Mouse (Mus musculus) layer of hippocampus, postnatal 10 days (tissue): Measurements from ENCODE around the gene Il22. TPM values are rescaled to one million over a fixed set of nuclear protein-coding genes. Genes with fewer than 3 reads are reported as not detected.
A peak's percentile ranks its signal among the peaks of the same experiment; 100 is the strongest.
"Not testable (repeated sequence)": the region's sequence is repeated elsewhere in the genome, so short reads cannot be mapped to it uniquely, and the experiment has no call there.

ENCODE experiments used
- DNase-seq, 2 experiments: peaks; one replicate each; pipeline ENCODE4 v3.0.0; 2021; ENCODE audit warnings: low spot score in 2 of 2
- long read RNA-seq: library from polyadenylated mRNA; stranded (forward); transcript quantifications from one replicate; pipeline ENCODE4 v2.0.0, GENCODE M21; 2023
- total RNA-seq, 2 experiments: library from RNA; stranded (reverse); gene quantifications; 2 replicates each; pipeline ENCODE4 v1.2.3; 2021

Il22 gene
- total RNA-seq: not detected
- long read RNA-seq: 0 reads

GRCm38 (mm10) chr10:118204642-118205041 is at the start of gene Il22:
Il22 (plus strand) TSS chr10:118204942.
- no peak for DNase-seq

- no peak for DNase-seq
Measured at GRCm38 (mm10) chr10:118155932-118156331, 48.8 kb upstream of the Il22 start.

GRCm38 (mm10) chr10:118161131-118161530 is 43.6 kb upstream of the Il22 start:
- DNase-seq: peak; percentile 8 to 15

- DNase-seq: no peak
Measured at GRCm38 (mm10) chr10:118169212-118169611, 35.5 kb upstream of the Il22 start.

- no peak for DNase-seq
Measured at GRCm38 (mm10) chr10:118172416-118172815, 32.3 kb upstream of the Il22 start.

GRCm38 (mm10) chr10:118172876-118173275 is 31.9 kb upstream of the Il22 start:
- DNase-seq: no peak

- DNase-seq: not testable (repeated sequence)
Measured at GRCm38 (mm10) chr10:118175542-118175941, 29.2 kb upstream of the Il22 start.

GRCm38 (mm10) chr10:118178735-118179151 is 26.0 kb upstream of the Il22 start:
- no peak for DNase-seq

GRCm38 (mm10) chr10:118179265-118179664 is 25.5 kb upstream of the Il22 start:
- no peak for DNase-seq

- DNase-seq: not testable (repeated sequence)
Measured at GRCm38 (mm10) chr10:118195150-118195549, 9.6 kb upstream of the Il22 start.

- peak; percentile 9 to 17 for DNase-seq
Measured at GRCm38 (mm10) chr10:118215719-118216393, 11.1 kb downstream of the Il22 start.

- DNase-seq: not testable (repeated sequence)
Measured at GRCm38 (mm10) chr10:118227629-118228028, 22.9 kb downstream of the Il22 start.

GRCm38 (mm10) chr10:118232607-118233006 is 27.9 kb downstream of the Il22 start:
- DNase-seq: not testable (repeated sequence)

- DNase-seq: not testable (repeated sequence)
Measured at GRCm38 (mm10) chr10:118240680-118241079, 35.9 kb downstream of the Il22 start, which contains the start of gene Gm32717. Gm32717 (minus strand) TSS chr10:118240780.

GRCm38 (mm10) chr10:118249006-118249595 is 44.4 kb downstream of the Il22 start:
- DNase-seq: peak; percentile 13 to 20

- DNase-seq: peak; percentile 27 to 49
Measured at GRCm38 (mm10) chr10:118250852-118251295, 46.1 kb downstream of the Il22 start.

GRCm38 (mm10) chr10:118258388-118258787 is 53.6 kb downstream of the Il22 start, which contains the start of gene Gm32802:
Gm32802 (plus strand) TSS chr10:118258688.
- not testable (repeated sequence) for DNase-seq

Other genes with a start within 250 kb of the Il22 start
- 10 to 100 TPM; 13.2 to 15.2 TPM for gene Mdm1, start 63.1 kb upstream of the Il22 start, total RNA-seq
- under 1 TPM; 0.69 to 0.78 TPM for gene Gm32717, start 35.8 kb downstream of the Il22 start, total RNA-seq
- under 1 TPM; 0.69 to 0.78 TPM for gene Gm32802, start 53.7 kb downstream of the Il22 start, total RNA-seq
- gene Iltifb, start 90.1 kb downstream of the Il22 start, total RNA-seq: not detected
- not detected for gene Gm9040, start 122.0 kb downstream of the Il22 start, total RNA-seq
- gene Gm9044, start 127.5 kb downstream of the Il22 start, total RNA-seq: not detected
- not detected for gene Gm9045, start 132.9 kb downstream of the Il22 start, total RNA-seq
- gene Gm9046, start 138.3 kb downstream of the Il22 start, total RNA-seq: not detected
- gene Gm9048, start 143.7 kb downstream of the Il22 start, total RNA-seq: not detected
- gene Gm9049, start 149.2 kb downstream of the Il22 start, total RNA-seq: not detected
- gene Ifng, start 236.1 kb downstream of the Il22 start, total RNA-seq: not detected